Mouse (Mus musculus) embryonic facial prominence, embryonic 12.5 days (tissue): ENCODE measurements at regions not wholly inside any gene's neighbourhood (a gene's known extent, or its start where the extent isn't known, plus 50 kb on each side); places are given as distances from the start of the nearest gene placed in this dataset.

Source experiments
- ATAC-seq: fragments of 200-750 bp; cut with Nextera tagmentation; 2 replicates; pipeline ENCODE4 v1.8.0; 2017; ENCODE audit not compliant: insufficient number of reproducible peaks, insufficient read depth, low FRiP score, low TSS enrichment
- H3K27ac ChIP-seq: fragments of 300-500 bp; sonication (generic); 2 replicates; pipeline ENCODE4 v1.5.1; 2016; ENCODE audit warnings: mild to moderate bottlenecking
- H3K27me3 ChIP-seq: fragments of 300-500 bp; sonication (generic); 2 replicates; pipeline ENCODE4 v1.6.1; 2016; ENCODE audit warnings: mild to moderate bottlenecking, moderate library complexity
- H3K36me3 ChIP-seq: fragments of 300-500 bp; sonication (generic); 2 replicates; pipeline ENCODE4 v1.6.1; 2016; ENCODE audit warnings: mild to moderate bottlenecking
- H3K4me1 ChIP-seq: fragments of 300-500 bp; sonication (generic); 2 replicates; pipeline ENCODE4 v1.6.1; 2016
- H3K4me2 ChIP-seq: fragments of 300-500 bp; sonication (generic); replicated peaks from 2 replicates; pipeline ENCODE4 v1.6.1; 2016; ENCODE audit warnings: mild to moderate bottlenecking, moderate library complexity
- H3K4me3 ChIP-seq: fragments of 300-500 bp; sonication (generic); 2 replicates; pipeline ENCODE4 v1.5.1; 2016; ENCODE audit warnings: mild to moderate bottlenecking
- H3K9ac ChIP-seq: fragments of 300-500 bp; sonication (generic); 2 replicates; pipeline ENCODE4 v1.6.1; 2016; ENCODE audit warnings: mild to moderate bottlenecking, moderate library complexity
- H3K9me3 ChIP-seq: fragments of 300-500 bp; sonication (generic); 2 replicates; pipeline ENCODE4 v1.6.1; 2016; ENCODE audit warnings: mild to moderate bottlenecking, moderate library complexity
- WGBS: fragments of 180-500 bp; shearing (Covaris S2); methylation state at CpG from one replicate; pipeline ENCODE4 v1.1.7; 2016; 5-methylcytosine and 5-hydroxymethylcytosine counted together

DNA sequence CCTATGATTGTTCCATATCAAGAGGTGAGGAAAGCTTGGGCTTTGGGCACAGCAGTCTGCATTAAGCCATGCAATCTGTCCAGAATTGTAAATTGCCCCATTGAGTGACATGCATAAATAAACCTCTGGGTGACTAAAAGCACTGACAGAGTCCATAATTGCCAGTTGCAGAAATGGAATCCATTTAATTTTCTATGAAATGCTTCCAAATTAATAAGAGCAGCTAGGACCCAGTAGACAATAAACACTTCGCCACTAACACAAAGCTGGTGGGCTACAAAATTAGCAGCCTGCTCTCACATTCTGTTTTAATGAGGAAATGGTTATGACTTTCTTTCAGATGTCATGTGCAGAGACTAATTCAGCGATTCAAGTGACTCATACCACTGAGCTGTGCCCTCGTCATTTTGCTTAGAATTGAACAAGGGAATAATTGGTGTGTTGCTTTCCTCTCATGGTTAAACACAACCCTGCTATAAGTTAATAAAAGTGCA is 407.6 kb upstream of the Ddi1 start:
- H3K4me2 ChIP-seq, result no peak overlapping the region

DNA sequence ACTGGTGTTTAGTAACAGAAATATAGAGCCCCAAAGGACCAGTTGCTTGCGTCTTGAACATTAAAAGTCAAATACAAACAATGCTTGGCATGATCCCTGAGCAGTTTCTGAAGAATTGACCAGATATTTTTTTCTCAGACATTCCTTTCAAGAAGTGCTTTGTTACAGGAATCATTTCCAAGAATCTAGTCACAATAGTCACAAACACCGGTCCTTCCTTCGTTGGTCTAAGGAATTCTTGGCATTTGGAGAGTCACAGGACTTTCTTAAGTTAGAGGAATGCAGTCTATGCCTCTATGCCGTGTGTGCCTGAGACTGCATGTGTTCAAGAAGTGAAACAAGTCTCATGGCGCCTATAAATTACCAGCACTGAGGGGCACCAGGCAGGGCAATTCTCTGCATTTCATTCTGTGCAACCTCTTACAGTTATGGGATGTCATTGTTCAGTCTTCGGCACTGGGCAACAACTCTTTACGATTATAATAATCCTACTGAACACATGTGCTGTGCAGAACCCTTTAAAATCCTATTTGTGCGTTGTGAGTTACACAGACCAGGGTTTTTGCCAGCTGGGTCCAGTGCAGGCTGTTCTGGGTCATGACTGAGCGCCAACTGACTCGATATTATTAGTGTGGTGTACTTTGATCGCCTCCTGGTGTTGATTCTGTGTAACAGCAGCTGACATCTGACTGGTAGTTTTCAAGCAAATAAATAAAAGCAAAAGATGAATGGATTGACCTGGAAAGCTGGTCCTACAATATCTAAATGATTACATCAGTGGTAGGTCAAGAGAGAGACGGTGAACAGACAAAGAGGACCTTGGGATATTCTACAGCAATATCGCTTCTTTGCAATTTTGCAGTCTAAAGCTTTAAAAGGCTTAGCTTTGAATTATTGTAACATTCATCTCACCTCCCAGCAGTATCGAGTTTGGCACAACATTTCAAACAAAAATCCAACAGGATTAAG is 398.6 kb upstream of the Ddi1 start:
- H3K9me3 ChIP-seq, result no peaks in the 10 kb centered on the region
- no peaks in the 10 kb centered on the region for H3K27me3 ChIP-seq
- ATAC-seq, result peak; percentile 82
- H3K36me3 ChIP-seq, result no peaks in the 10 kb centered on the region
- H3K27ac ChIP-seq, result no peak overlapping the region
- no peak overlapping the region for H3K4me3 ChIP-seq
- WGBS, result 44% methylated on average over 14 of the region's 14 CpGs
- H3K9ac ChIP-seq, result no peak overlapping the region
- no peak overlapping the region for H3K4me2 ChIP-seq
- no peaks in the 10 kb centered on the region for H3K4me1 ChIP-seq

More for the DNA sequence above, 407.6 kb upstream of the Ddi1 start:
- H3K9ac ChIP-seq, result no peak overlapping the region
- no peaks in the 10 kb centered on the region for H3K9me3 ChIP-seq
- ATAC-seq, result no peak
- H3K27me3 ChIP-seq, result no peaks in the 10 kb centered on the region
- H3K4me3 ChIP-seq, result no peak overlapping the region
- no peak overlapping the region for H3K27ac ChIP-seq
- no peaks in the 10 kb centered on the region for H3K4me1 ChIP-seq
- no peaks in the 10 kb centered on the region for H3K36me3 ChIP-seq
- WGBS, result 66% methylated on average over 3 of the region's 3 CpGs

DNA sequence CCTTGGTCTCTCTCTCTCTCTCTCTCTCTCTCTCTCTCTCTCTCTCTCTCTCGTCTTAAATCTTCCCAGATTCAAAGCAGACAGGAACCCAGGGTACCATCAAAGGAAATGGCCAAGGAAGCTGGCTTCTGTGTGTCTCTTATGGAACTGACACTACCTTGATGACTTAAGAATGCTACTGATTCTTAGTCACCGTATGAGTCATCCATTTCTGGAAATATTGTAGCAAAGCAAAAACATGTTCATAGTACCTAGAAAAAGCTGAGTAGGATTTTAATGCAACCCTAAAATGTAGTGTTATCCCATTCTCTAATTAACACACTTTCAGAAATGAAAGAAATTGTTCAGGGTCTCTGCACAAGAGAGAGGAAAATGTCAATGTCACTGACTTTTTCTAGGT is 396.0 kb upstream of the Ddi1 start:
- no peaks in the 10 kb centered on the region for H3K27me3 ChIP-seq
- H3K9me3 ChIP-seq, result no peaks in the 10 kb centered on the region
- H3K9ac ChIP-seq, result no peak overlapping the region
- H3K4me1 ChIP-seq, result no peaks in the 10 kb centered on the region
- ATAC-seq, result no peak
- no peak overlapping the region for H3K4me3 ChIP-seq
- H3K27ac ChIP-seq, result no peak overlapping the region
- 75% methylated on average over 2 of the region's 2 CpGs for WGBS
- no peak overlapping the region for H3K4me2 ChIP-seq
- no peaks in the 10 kb centered on the region for H3K36me3 ChIP-seq

DNA sequence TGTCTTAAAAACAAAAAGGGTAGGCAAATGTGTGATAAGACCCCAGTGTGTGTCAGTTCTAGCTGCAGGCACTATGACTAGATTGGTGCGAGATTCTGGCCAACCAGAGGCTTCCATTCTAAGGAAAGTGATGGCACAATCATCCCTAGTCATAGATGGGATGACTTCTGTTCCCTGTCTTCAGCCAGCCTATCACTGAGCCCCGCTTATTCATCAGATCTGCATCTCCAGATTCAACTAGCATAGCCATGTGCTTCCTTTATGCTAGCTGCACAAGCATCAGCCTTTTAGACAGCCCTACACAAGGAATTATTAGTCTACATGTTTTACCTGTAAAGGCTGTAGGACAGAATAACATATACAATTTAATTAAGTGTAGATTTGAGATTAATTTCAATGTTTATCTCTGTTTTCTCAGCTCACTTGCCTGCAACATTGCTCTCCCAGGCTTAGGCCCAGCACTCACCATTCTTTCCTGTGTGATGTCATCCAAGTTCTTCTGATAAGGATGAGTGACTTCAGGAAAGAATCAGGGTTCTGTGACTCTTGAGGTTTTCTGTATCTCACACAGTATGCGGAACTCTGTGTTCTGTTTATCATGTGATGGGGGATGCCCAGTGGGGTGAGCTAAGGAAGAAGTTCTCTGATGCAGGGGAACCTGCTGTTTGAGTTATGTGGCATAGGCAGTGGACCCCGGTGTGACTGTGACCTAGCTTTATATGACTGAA is 382.8 kb upstream of the Ddi1 start:
- no peaks in the 10 kb centered on the region for H3K9me3 ChIP-seq
- no peak overlapping the region for H3K4me2 ChIP-seq
- H3K9ac ChIP-seq, result no peak overlapping the region
- H3K36me3 ChIP-seq, result no peaks in the 10 kb centered on the region
- no peak for ATAC-seq
- 86% methylated on average over 4 of the region's 4 CpGs for WGBS
- H3K27me3 ChIP-seq, result no peaks in the 10 kb centered on the region
- H3K4me3 ChIP-seq, result no peak overlapping the region
- no peaks in the 10 kb centered on the region for H3K4me1 ChIP-seq
- no peak overlapping the region for H3K27ac ChIP-seq

DNA sequence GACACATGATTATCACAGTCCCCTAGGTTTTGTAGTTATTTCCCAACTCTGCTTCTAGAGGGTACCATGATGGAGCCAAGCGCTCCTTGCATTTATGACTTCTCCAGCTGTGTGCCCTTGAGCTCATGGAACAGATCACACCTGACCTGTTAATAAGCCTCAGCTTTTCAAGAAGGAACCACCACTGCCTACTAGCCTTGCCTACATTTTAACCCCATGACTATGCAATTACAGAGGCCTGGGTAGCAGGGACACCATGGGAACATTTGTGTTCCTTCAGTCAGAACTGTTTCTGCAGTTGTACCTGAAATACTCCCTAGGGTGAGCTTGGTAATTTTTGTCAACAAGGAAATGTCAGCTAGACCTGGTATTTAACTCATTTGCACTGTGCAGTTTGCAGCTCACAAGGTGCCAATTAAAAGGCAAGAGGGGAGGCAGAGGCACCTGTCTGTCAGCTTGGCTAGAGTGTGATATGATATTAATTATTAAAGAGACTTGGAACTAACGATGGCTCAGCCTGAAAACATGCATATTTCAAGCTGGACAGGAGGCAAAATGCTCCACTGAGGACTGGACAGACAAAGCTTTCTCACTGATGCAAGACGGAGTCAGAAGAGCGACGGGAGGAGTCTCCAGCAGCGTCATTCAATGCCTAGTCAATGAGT is 382.1 kb upstream of the Ddi1 start:
- Histone ChIP-seq H3K9ac (no peak overlapping the region), H3K27me3 (no peaks in the 10 kb centered on the region), H3K4me2 (no peak overlapping the region), H3K4me1 (no peaks in the 10 kb centered on the region), H3K36me3 (no peaks in the 10 kb centered on the region), H3K9me3 (no peaks in the 10 kb centered on the region), H3K27ac (no peak overlapping the region), H3K4me3 (no peak overlapping the region)
- no peak for ATAC-seq
- 91% methylated on average over 6 of the region's 6 CpGs for WGBS

DNA sequence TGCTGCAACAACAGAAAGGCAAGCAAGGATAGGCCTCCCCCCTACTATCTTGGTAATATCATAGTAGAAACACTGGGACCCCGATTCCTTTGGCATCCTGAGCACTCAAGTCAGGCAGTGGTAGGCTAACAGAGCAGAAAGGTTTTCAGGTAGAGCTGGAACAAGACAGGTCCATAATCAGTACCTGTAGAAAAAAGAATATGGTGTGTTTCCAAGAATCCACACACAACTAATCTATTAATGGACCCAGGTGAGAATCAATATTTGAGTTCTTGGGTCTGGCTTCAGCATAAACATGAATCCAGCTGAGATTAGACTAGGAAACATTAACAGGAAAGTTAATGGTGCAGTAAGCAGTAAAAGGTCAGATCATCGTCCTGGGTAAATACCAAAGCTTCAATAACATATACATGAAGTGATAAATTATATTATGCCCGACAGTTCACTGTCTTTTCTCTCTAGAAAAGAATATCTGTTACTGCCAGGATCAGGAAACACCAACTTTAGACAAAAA is 376.2 kb upstream of the Ddi1 start:
- Histone ChIP-seq H3K4me3 (no peak overlapping the region), H3K36me3 (no peaks in the 10 kb centered on the region), H3K9ac (no peak overlapping the region), H3K4me2 (no peak overlapping the region), H3K27me3 (no peaks in the 10 kb centered on the region), H3K27ac (no peak overlapping the region), H3K4me1 (no peaks in the 10 kb centered on the region), H3K9me3 (no peaks in the 10 kb centered on the region)
- ATAC-seq, result no peak
- WGBS, result 83% methylated on average over 3 of the region's 3 CpGs

DNA sequence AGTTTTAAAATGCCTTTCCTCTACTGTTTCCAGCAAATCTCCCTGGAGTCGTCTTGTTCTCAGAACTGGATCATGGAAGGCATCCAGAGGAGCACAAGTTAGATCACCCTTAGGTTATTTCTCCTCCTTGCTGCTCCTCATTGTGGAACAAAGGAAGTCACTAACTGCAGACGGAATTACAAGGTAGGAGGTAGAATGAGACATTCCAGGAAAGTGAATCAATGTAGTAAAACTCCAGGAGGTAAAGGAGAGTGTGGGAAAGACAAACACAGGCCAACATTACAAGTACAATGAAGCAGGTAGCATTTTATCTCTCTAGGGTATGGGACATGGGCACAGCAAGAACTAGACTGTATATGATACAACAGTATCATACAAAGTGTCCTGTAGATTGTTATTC is 375.7 kb upstream of the Ddi1 start:
- ATAC-seq, result no peak
- no peaks in the 10 kb centered on the region for H3K27me3 ChIP-seq
- H3K4me1 ChIP-seq, result no peaks in the 10 kb centered on the region
- H3K27ac ChIP-seq, result no peak overlapping the region
- H3K36me3 ChIP-seq, result no peaks in the 10 kb centered on the region
- WGBS, result 64% methylated on average over 2 of the region's 2 CpGs
- no peak overlapping the region for H3K4me3 ChIP-seq
- H3K4me2 ChIP-seq, result no peak overlapping the region
- H3K9me3 ChIP-seq, result no peaks in the 10 kb centered on the region
- H3K9ac ChIP-seq, result no peak overlapping the region

DNA sequence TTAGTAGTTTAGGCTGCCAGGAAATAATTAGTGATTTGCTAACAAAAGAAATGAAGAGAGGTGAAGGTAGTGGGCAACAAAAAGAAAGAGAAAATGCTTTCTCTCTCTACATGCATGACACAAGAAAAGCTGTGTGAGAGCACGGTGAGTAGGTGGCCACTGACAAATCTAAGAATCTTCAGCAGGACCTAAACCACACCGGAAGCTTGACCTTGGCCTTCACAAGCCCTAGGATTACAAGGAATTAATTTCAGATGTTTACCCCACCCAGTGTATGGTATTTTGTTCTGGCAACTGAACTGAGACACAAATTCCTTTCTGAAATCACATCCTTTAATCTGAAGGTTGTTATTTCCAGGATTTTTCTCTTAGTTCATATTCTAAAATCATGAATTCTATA is 347.5 kb upstream of the Ddi1 start:
- WGBS, result 75% methylated on average over 2 of the region's 2 CpGs
- Histone ChIP-seq H3K36me3 (no peaks in the 10 kb centered on the region), H3K4me3 (no peak overlapping the region), H3K4me1 (no peaks in the 10 kb centered on the region), H3K9ac (no peak overlapping the region), H3K4me2 (no peak overlapping the region), H3K27ac (no peak overlapping the region), H3K27me3 (no peaks in the 10 kb centered on the region), H3K9me3 (no peaks in the 10 kb centered on the region)
- no peak for ATAC-seq

DNA sequence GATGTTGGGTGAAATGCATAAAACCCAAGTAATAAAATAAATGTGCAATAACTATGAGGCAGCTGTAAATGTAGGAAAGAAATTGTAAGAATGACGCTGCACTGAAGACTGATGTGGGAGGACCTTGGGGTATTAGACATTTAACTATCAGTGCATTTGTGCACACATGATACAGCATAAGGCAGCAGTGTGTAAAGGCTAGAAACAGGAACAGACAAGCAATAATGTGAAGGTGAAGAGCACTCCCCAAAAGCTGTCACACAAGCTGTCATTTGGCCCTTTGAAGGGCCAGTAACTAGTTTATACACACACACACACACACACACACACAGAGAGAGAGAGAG is 339.6 kb upstream of the Ddi1 start:
- Histone ChIP-seq H3K9ac (no peak overlapping the region), H3K4me1 (no peaks in the 10 kb centered on the region)
- WGBS, result 85% methylated on average over 1 of the region's 1 CpGs

DNA sequence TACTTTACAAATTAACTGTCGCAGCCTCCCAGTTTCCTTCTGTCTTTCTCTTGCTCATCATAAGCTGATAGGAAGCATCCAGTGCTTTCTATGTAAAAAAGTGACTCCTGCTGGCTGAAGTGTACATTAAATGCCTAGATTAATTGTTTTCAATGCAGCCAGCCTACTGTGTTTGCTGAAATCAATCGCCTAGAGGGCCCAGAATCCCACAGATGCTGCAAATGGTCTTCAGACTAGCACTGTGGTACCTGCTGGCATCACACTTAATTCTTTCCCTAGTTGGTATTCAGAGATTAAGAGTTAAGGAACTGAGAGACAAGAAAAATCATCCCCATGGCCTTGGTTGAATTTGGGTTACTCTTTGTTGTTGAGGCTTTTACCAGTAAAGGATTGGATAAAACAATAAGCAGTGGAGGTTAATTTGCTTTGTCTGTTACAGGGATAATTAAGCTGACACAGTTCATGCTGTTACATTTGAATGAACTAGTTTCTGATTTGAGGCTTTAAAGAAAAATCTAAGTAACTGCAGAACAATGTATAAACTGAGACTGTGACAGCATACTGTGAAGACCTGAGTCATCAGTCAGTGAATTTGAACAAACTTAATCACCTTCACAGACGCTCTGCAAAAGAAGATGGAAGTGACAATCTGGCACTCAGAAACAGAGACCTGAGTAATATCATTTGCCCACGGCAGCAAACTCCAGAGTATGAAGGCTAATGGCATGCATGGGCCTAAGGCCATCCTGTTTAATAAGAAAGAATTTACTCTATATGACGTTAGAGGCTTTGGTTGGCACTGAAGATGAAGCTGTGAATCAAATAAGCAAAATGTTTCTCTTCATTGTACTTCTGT is 339.0 kb upstream of the Ddi1 start:
- H3K9ac ChIP-seq, result no peak overlapping the region
- H3K4me3 ChIP-seq, result no peak overlapping the region
- no peaks in the 10 kb centered on the region for H3K4me1 ChIP-seq
- H3K27me3 ChIP-seq, result no peaks in the 10 kb centered on the region
- no peak overlapping the region for H3K4me2 ChIP-seq
- H3K9me3 ChIP-seq, result no peaks in the 10 kb centered on the region
- no peaks in the 10 kb centered on the region for H3K36me3 ChIP-seq
- H3K27ac ChIP-seq, result no peak overlapping the region
- ATAC-seq, result no peak
- 57% methylated on average over 5 of the region's 5 CpGs for WGBS

More for the DNA sequence above, 339.6 kb upstream of the Ddi1 start:
- Histone ChIP-seq H3K36me3 (no peaks in the 10 kb centered on the region), H3K27ac (no peak overlapping the region), H3K9me3 (no peaks in the 10 kb centered on the region), H3K27me3 (no peaks in the 10 kb centered on the region), H3K4me2 (no peak overlapping the region), H3K4me3 (no peak overlapping the region)
- no peak for ATAC-seq
